Mouse (Mus musculus): ENCODE results near the gene Klhl35.
"Not testable (repeated sequence)": the region's sequence is repeated elsewhere in the genome, so short reads cannot be mapped to it uniquely, and the experiment has no call there.

DNA sequence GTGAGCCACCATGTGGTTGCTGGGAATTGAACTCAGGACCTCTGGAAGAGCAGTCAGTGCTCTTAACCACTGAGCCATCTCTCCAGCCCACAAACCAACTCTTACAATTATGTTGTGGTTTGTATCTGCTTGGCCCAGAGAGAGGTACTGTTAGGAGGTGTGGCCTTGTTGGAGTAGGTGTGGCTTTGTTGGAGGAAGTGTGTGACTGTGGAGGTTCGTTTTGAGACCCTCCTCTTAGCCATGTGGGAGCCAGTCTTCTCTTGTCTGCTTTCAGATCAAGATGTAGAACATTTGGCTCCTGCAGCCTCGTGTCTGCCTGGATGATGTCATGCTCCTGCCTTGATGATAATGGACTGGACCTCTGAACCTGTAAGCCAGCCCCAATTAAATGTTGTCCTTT, 42.4 kb downstream of the Klhl35 start:
- TF ChIP-seq REST (IDR thresholded peaks at IDR 0.05; ENCODE audit: insufficient read depth, insufficient read length); POLR2AphosphoS2 (IDR thresholded peaks at IDR 0.05; ENCODE audit: insufficient read length, low read depth); POLR2A (IDR thresholded peaks at IDR 0.05; ENCODE audit: insufficient read length, low read depth); TCF12 (IDR thresholded peaks at IDR 0.05; ENCODE audit: insufficient read depth, poor library complexity, severe bottlenecking); MYOD1 (IDR thresholded peaks at IDR 0.05; ENCODE audit: control insufficient read depth in 1 of 3, insufficient read length in 2 of 3, low read depth in 2 of 3); MYOG (IDR thresholded peaks at IDR 0.05; ENCODE audit: control insufficient read depth in 1 of 3, insufficient read depth in 1 of 3, insufficient read length in 2 of 3, low read depth in 2 of 3); USF1 (IDR thresholded peaks at IDR 0.05; ENCODE audit: low read depth); CEBPB (IDR thresholded peaks at IDR 0.05; ENCODE audit: insufficient read depth, poor library complexity, severe bottlenecking); MAX (IDR thresholded peaks at IDR 0.05; ENCODE audit: low read depth): not testable (repeated sequence)

Data from myocyte (in vitro differentiated cells).